Mouse (Mus musculus): ENCODE measurements around the gene Apol6. TPM values are rescaled to one million over a fixed set of nuclear protein-coding genes. Genes with fewer than 3 reads are reported as not detected.

Apol6 gene
- polyA plus RNA-seq, 1 experiment = 59.6 TPM

DNA sequence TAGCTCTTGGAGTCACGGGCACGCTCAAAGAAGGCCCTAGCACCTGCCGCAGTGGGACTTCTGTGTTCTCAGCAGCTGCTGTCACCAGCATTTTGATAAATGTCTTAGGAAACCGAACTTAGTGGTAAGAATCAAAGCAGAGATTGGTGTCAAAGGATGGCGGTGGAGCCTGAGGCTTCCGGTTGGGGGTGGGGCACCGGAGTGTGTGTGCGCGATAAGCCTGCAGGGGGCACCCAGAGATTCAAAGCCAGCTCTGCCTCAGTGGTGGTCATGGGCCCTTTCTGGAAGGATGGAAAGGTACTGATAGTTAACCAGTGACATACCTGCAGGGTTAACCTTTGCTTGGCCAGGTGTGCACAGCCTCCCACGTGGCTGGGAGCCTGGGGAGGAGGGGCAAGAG is 27.0 kb downstream of the Apol6 start:
- H3K4me1 ChIP-seq (ENCODE audit: control insufficient read depth, insufficient read depth, insufficient read length, low read length) = no peaks in the 10 kb centered on the region; the same call in 1 of the 2 replicates
- H3K27ac ChIP-seq (replicated peaks; ENCODE audit: low read depth, low read length) = no peak overlapping the region
- H3K4me3 ChIP-seq (ENCODE audit: insufficient read depth, low read depth, low read length) = no peak overlapping the region

DNA sequence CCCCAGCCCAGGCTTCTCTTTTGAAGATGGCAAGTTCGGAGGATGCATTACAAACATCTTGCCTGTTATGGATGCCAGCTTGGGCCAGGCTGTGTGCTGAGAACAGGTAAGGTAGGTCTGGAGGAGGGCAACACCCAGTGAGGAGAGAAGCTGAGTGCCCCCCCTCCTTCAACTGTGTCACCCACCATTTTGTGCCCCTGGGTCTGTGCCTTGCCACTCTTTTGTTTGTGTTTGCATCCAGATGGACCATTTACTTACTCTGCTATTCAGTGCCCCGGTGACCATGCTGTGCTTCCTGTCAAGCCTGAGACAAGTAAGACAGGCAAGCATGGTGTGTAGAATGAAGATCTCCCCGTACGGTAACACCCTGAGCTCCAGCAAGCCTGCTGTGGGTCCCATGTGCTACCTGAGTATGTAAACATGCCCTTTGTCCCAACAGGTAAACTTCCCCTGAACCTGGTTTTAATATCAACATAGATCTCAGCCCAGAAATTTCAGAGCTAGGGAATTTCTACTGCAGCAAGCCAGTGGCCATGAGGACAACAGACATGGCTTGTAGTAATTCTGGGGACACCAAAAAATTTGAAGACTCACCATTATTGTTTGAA is 28.1 kb downstream of the Apol6 start:
- H3K4me1 ChIP-seq (ENCODE audit: control insufficient read depth, insufficient read depth, insufficient read length, low read length) = peaks cover under 1% of the 10 kb centered on the region
- no peak overlapping the region for H3K27ac ChIP-seq (replicated peaks; ENCODE audit: low read depth, low read length)
- H3K4me3 ChIP-seq (ENCODE audit: insufficient read depth, low read depth, low read length) = no peak overlapping the region

DNA sequence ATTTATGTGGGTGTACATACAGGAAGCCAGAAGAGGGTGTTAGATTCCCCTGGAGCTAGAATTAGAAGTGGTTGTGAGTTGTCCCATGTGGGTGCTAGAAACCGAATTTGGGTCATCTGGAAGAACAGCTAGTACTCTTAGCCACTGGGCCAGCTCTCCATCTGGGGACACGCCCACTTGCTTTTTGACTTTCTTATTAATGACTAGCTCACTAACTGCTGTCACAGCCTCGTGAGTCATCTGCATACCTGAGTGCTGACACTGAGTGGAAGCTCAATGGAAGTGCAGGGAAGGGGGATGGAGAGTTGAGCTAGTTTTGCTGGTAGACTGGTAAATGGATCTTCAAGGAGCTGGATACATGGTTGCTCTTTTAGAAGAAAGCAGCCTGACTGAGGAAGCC is 32.0 kb downstream of the Apol6 start:
- Histone ChIP-seq H3K27ac (replicated peaks; ENCODE audit: low read depth, low read length) (no peak overlapping the region), H3K4me3 (ENCODE audit: insufficient read depth, low read depth, low read length) (no peak overlapping the region), H3K4me1 (ENCODE audit: control insufficient read depth, insufficient read depth, insufficient read length, low read length) (peaks cover 9% of the 10 kb centered on the region)

DNA sequence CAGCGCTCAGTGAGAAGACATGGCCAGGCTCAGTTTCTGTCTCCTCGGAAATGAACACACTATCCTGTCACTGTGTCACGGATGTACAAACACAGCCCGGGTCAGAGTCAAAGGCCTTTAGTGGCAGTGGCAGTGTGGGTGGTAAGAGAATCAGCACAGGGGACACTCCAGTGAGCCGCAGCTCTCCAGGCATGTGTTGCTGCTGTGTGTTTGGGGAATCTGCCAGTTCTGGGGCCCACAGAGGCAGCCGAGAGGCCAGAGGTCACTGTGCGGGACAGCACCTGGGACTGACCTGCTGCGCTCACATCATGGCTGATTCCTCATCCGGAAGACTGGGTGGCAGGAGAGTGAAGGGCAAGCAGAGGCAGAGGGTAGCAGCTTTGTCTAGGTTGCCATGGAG is 33.4 kb downstream of the Apol6 start:
- Histone ChIP-seq H3K27ac (replicated peaks; ENCODE audit: low read depth, low read length) (no peak overlapping the region), H3K4me3 (ENCODE audit: insufficient read depth, low read depth, low read length) (no peak overlapping the region), H3K4me1 (ENCODE audit: control insufficient read depth, insufficient read depth, insufficient read length, low read length) (peaks cover 10% of the 10 kb centered on the region)

DNA sequence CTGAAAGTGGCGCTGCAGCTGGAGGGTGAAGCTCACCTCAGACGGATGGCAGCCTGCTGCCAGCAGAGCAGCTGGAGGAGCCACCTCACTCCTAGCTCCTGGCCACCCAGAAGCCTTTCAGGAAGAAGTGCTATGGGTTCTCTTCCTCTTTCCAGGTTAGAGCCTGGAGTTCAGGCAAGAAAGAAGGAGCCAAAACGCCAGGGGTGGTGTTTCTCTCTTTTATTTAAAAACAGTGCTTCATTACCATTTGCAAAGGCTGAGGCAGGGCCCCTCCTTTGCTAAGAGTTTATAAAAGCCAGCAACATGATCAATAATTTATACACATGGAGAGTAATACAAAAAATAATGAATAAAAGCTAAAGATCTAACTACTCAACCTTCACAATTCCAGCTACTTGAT is 34.3 kb downstream of the Apol6 start:
- H3K27ac ChIP-seq (replicated peaks; ENCODE audit: low read depth, low read length) = no peak overlapping the region
- H3K4me1 ChIP-seq (ENCODE audit: control insufficient read depth, insufficient read depth, insufficient read length, low read length) = peaks cover 10% of the 10 kb centered on the region
- H3K4me3 ChIP-seq (ENCODE audit: insufficient read depth, low read depth, low read length) = no peak overlapping the region

DNA sequence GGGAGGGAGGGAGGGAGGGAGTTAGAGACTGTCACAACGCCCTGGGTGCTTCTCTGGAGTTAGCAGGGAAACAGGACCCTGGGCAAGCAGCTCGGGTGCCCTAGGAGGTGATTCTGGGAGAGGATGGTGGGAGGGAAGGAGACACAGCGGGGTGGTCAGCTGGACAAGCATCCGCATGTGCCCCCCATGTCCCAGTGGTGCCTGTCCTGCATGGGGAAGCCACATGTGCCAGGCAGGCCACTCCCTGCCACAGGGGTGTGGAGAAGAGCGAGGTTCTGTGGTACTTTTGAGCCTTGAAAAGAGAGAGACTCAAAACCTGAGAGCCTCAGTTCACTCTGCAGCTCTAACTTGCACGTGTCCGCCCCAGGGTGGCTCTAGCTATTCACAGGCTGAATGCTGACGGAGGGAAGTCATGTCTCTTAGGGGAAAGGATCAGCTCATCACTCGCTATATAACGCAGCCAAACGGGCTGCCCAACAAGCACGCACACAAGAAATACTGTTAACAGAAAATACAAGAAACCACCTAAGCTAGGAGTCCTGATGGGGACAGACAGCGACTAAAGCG is 34.8 kb downstream of the Apol6 start:
- Histone ChIP-seq H3K4me3 (ENCODE audit: insufficient read depth, low read depth, low read length) (peak overlapping the region; percentile 30), H3K27ac (replicated peaks; ENCODE audit: low read depth, low read length) (peak overlapping the region; percentile 77), H3K4me1 (ENCODE audit: control insufficient read depth, insufficient read depth, insufficient read length, low read length) (peaks cover 10% of the 10 kb centered on the region)

DNA sequence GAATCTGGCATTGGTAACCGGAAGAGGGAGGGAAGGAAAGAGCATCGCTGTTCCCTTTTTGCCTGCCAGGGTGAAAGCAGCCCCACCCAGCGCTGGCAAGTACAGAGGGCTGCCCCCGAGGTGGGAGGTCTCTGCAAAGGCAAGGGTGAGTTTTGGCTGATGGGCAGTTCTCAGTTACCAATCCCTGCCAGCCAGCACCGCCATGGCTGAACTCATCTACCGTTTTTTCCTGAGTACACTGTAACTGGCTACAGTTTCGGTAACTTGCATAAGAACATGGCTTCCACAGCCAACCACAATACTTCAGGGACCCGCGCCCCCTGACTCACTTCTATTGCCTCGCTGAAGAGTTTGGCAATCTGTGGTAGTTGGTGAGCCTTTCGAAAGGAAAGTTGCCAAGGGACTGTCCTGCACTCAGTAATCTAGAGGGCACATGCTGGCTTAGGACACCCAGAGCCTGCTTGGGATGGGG is 35.4 kb downstream of the Apol6 start:
- peak overlapping the region; percentile 77 for H3K27ac ChIP-seq (replicated peaks; ENCODE audit: low read depth, low read length)
- H3K4me1 ChIP-seq (ENCODE audit: control insufficient read depth, insufficient read depth, insufficient read length, low read length) = peaks cover 10% of the 10 kb centered on the region
- H3K4me3 ChIP-seq (ENCODE audit: insufficient read depth, low read depth, low read length) = peak overlapping the region; percentile 30

DNA sequence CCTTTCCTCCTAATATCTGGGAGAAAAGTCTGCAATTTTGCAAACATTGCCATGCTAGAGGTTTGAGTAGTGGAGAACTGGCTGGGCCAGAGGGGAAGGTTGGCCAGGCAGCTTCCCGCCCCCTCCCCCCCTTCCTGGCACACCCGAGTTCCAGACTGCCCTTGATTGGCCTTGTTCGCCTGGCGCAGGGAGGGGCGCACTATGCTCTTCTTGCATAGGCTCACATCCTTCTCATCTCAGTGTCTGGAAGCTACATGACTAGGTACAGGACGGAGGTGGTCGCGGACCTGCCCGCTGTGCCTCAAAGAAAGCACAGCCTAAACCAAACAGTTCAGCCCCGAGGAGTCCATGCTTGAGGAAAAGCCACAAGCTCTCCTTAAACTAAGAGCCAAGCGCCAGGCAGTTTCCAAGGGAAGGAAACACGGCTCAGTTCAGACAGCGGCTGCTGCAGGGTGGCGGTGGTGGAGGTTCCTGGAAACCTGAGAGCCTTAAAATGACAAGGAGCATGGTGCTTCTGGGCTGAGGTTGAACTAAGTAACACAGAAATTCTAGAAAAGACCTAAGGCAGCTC is 36.2 kb downstream of the Apol6 start:
- Histone ChIP-seq H3K4me3 (ENCODE audit: insufficient read depth, low read depth, low read length) (no peak overlapping the region), H3K27ac (replicated peaks; ENCODE audit: low read depth, low read length) (peak overlapping the region; percentile 68), H3K4me1 (ENCODE audit: control insufficient read depth, insufficient read depth, insufficient read length, low read length) (peaks cover 10% of the 10 kb centered on the region)

DNA sequence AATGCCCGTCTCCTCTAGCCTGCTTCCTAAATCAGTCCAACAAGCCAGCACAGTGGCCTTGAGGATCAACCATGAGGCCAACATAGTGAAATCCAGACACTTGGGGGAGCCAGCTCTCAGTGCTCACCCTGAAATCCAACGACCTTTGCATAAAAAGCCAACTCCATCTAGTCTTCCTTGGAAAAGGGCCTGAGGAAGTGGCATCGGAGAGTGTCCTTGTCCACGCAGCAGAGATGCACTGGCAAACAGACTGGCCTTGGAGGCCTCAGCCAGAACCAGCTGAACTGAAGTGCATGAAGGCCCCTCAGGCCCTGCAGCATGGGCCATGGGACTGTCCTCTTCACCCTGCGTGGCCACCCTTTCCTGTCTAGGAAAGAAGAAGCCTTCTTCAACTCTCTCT is 36.9 kb downstream of the Apol6 start:
- peaks cover 10% of the 10 kb centered on the region for H3K4me1 ChIP-seq (ENCODE audit: control insufficient read depth, insufficient read depth, insufficient read length, low read length)
- H3K4me3 ChIP-seq (ENCODE audit: insufficient read depth, low read depth, low read length) = no peak overlapping the region
- peak overlapping the region; percentile 68 for H3K27ac ChIP-seq (replicated peaks; ENCODE audit: low read depth, low read length)

DNA sequence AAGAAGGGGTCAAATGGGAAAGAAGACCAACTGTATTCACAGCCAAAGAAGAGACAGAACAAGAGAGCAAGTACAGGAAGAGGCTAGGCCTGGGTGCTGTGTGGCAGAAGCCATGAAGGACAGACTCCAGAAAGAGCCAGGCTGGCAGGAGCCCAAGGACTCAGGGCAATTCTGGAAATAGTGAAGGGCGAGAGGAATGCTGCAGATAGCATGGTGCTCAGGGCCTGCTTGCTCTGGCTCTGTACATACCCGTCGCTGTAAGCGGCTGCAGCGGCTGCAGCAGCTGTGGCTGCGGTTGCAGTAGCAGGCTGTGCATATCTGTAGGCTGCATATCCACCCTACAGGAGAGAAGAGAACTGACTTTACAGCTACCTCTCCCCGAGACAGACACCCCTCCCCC is 41.3 kb downstream of the Apol6 start:
- no peak overlapping the region for H3K27ac ChIP-seq (replicated peaks; ENCODE audit: low read depth, low read length)
- H3K4me3 ChIP-seq (ENCODE audit: insufficient read depth, low read depth, low read length) = no peak overlapping the region

DNA sequence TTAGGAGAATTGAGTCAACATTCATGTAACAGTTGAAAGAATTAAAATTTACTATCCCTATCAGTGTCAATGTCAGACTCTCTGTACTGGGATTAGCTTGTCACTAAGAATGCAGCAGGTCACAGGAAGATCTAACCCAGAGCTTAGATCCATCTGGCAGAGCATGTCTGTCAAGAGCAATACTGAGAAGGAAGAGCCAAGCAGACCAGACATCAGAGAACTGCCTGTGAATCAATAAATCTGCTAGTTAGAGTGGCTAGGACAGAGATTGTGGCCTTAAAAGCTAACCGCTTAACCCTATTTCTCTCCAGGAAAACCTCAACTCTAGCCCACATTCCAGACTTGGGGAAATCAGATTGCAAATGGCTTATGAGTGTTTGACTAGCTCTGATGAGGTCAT is 42.0 kb downstream of the Apol6 start:
- H3K27ac ChIP-seq (replicated peaks; ENCODE audit: low read depth, low read length) = no peak overlapping the region; the same call in 1 of the 2 replicates

More for the DNA sequence above, 41.3 kb downstream of the Apol6 start:
- H3K4me1 ChIP-seq (ENCODE audit: control insufficient read depth, insufficient read depth, insufficient read length, low read length) = peaks cover 5% of the 10 kb centered on the region; the same call in 1 of the 2 replicates

DNA sequence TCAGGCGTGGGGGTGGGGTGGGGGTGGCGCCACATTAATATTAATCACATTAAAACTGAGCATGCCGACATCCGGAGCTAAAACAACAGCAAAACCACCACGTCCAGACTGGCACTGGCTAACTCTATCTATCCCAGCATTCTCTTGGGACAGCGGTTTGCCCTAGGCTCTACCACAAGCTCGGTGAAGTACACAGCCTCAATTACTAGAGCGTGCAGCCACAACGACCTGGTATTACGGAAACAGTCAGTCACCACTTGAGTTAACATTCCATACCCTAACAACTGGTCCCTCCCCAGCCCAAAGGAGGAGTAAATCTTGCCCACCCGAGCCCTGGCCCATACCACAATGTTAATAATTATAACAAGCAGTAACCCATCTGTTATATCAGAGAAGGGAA is 44.7 kb downstream of the Apol6 start:
- Histone ChIP-seq H3K4me3 (ENCODE audit: insufficient read depth, low read depth, low read length) (no peak overlapping the region), H3K27ac (replicated peaks; ENCODE audit: low read depth, low read length) (no peak overlapping the region), H3K4me1 (ENCODE audit: control insufficient read depth, insufficient read depth, insufficient read length, low read length) (no peaks in the 10 kb centered on the region)

More for the DNA sequence above, 42.0 kb downstream of the Apol6 start:
- Histone ChIP-seq H3K4me1 (ENCODE audit: control insufficient read depth, insufficient read depth, insufficient read length, low read length) (peaks cover 2% of the 10 kb centered on the region; the same call in 1 of the 2 replicates), H3K4me3 (ENCODE audit: insufficient read depth, low read depth, low read length) (no peak overlapping the region)

DNA sequence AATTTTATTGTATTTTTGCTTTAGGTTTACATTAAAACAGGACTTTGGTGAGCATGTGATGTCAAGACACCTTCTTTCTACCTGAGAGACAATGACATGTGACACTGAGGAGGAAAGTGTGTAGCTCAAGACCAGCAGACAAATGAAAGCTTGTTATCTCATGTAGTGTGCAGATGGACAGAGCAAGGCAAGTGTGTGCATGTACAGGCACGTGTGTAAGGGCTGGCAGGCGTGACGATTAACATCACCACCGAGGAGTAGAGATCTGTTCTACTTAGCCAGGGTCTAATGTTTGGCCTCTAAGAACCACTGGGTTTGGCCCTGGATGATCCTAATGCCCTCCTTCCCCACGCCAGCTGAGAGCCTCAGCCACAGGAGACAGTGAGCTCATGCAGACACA is 46.0 kb downstream of the Apol6 start:
- no peak overlapping the region for H3K27ac ChIP-seq (replicated peaks; ENCODE audit: low read depth, low read length)
- no peak overlapping the region for H3K4me3 ChIP-seq (ENCODE audit: insufficient read depth, low read depth, low read length)
- no peaks in the 10 kb centered on the region for H3K4me1 ChIP-seq (ENCODE audit: control insufficient read depth, insufficient read depth, insufficient read length, low read length)

DNA sequence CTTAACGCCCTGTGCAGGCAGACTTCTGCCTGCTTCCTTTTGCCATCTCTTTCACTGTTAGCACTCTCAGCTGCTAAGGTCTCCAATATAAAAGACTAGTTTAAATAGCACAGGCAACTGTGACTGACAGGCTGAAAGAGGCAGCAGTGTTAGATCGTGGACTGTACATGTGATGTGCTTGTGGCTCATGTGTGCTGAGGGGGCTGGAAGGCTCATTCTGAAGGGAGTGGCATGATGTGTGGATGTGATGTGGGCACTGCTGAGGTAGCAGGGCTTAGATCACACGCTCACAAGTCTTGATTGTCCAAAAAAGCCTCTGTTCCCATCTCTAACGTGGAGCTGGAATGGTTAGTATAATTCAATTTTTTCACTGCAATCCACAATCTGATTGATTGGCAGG is 46.9 kb downstream of the Apol6 start:
- Histone ChIP-seq H3K4me1 (ENCODE audit: control insufficient read depth, insufficient read depth, insufficient read length, low read length) (no peaks in the 10 kb centered on the region), H3K4me3 (ENCODE audit: insufficient read depth, low read depth, low read length) (no peak overlapping the region), H3K27ac (replicated peaks; ENCODE audit: low read depth, low read length) (no peak overlapping the region)

DNA sequence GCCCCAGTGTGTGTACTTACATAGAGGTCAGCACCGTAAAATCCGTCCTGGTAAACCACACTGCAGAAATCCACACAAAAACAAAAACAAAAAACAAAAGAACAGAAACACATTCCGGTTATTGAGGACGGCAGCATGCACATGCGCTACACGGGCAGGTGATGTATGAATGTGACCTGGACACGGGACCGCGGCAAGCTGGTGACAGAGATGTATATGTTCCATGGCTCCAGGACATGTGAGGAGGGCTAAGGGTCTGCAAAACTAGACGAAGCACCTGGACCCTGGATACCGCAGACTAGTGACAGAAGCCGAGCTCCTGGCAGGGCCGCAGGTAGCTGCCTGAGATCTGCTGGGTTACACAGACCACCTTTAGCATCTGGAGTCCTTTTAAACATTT is 49.9 kb downstream of the Apol6 start:
- Histone ChIP-seq H3K4me3 (ENCODE audit: insufficient read depth, low read depth, low read length) (no peak overlapping the region), H3K27ac (replicated peaks; ENCODE audit: low read depth, low read length) (no peak overlapping the region), H3K4me1 (ENCODE audit: control insufficient read depth, insufficient read depth, insufficient read length, low read length) (no peaks in the 10 kb centered on the region)

DNA sequence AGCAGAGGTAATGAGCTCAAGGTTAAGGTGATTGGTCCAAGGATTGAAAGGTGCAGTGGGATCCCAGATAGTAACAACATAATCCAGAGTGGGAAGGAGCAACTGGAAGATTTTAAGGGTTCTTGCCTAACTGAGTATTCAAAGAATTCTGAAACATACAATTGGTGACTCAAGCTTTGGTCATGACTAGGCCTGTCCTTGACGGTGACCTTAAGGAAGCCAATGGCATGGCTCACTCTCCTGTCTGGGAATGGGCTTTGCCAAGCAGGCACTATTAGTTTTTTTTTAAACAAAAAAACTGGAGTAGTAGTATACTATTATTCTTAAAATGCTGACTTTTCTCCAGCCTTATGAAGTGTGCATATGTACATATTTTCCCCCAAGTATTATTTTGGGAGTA is 50.7 kb downstream of the Apol6 start:
- Histone ChIP-seq H3K4me3 (ENCODE audit: insufficient read depth, low read depth, low read length) (no peak overlapping the region), H3K27ac (replicated peaks; ENCODE audit: low read depth, low read length) (no peak overlapping the region), H3K4me1 (ENCODE audit: control insufficient read depth, insufficient read depth, insufficient read length, low read length) (no peaks in the 10 kb centered on the region)

Measured in brown adipose tissue, adult 24 weeks (tissue).